Mouse (Mus musculus) liver, embryonic 12.5 days (tissue): ENCODE data around the gene Arpc2. TPM values are rescaled to one million over a fixed set of nuclear protein-coding genes. Genes with fewer than 3 reads are reported as not detected.
A peak's percentile ranks its signal among the peaks of the same experiment; 100 is the strongest.

Experiments used
- ATAC-seq: fragments of 200-750 bp; cut with Nextera tagmentation; 2 replicates; pipeline ENCODE4 v1.8.0; 2017; ENCODE audit warnings: moderate number of reproducible peaks, mild to moderate bottlenecking, moderate library complexity
- H3K27ac ChIP-seq: fragments of 300-500 bp; sonication (generic); 2 replicates; pipeline ENCODE4 v1.5.1; 2016; ENCODE audit warnings: mild to moderate bottlenecking
- H3K27me3 ChIP-seq: fragments of 300-500 bp; sonication (generic); replicated peaks from 2 replicates; pipeline ENCODE4 v1.6.1; 2016; ENCODE audit warnings: mild to moderate bottlenecking, moderate library complexity
- H3K36me3 ChIP-seq: fragments of 300-500 bp; sonication (generic); 2 replicates; pipeline ENCODE4 v1.6.1; 2016; ENCODE audit warnings: mild to moderate bottlenecking, moderate library complexity
- H3K4me1 ChIP-seq: fragments of 300-500 bp; sonication (generic); 2 replicates; pipeline ENCODE4 v1.6.1; 2016
- H3K4me2 ChIP-seq: fragments of 300-500 bp; sonication (generic); 2 replicates; pipeline ENCODE4 v1.6.1; 2016; ENCODE audit warnings: mild to moderate bottlenecking, moderate library complexity
- H3K4me3 ChIP-seq: fragments of 300-500 bp; sonication (generic); 2 replicates; pipeline ENCODE4 v1.5.1; 2016; ENCODE audit warnings: mild to moderate bottlenecking, moderate library complexity
- H3K9ac ChIP-seq: fragments of 300-500 bp; sonication (generic); 2 replicates; pipeline ENCODE4 v1.6.1; 2016; ENCODE audit warnings: mild to moderate bottlenecking, moderate library complexity
- H3K9me3 ChIP-seq: fragments of 300-500 bp; sonication (generic); replicated peaks from 2 replicates; pipeline ENCODE4 v1.6.1; 2016; ENCODE audit warnings: mild to moderate bottlenecking, moderate library complexity
- WGBS: fragments of 180-500 bp; shearing (Covaris S2); methylation state at CpG from one replicate; pipeline ENCODE4 v1.1.7; 2016; ENCODE audit not compliant: insufficient replicate concordance; 5-methylcytosine and 5-hydroxymethylcytosine counted together
- polyA plus RNA-seq: library from polyadenylated mRNA; unstranded; fragments of >200 nt; fragmentation: Nextera tagmentation; extraction: Ambion mirVana; gene quantifications from 2 replicates; pipeline ENCODE4 v1.2.1, GENCODE M21; 2016

The Arpc2 gene
- polyA plus RNA-seq, 1 experiment from 2014 or later = 268 TPM

DNA sequence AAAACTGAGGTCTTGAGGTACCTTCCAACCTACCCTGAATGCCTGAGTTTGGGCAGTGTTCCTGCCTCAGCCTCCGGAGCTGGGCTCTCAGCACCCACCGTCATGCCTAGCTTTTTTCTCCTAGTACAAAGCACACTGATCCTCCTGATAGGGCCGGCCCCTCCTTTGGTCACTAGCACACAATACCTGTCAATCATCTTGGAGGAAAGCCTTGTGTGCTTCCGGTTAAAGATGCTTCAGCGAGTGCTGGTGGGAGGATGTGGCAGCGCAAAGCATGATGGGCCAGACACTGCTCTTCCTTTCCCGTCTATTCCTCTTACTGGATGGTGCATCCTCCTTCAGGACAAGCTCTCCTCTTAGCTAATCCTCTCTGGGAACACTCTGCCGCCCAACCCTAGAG lies 29.2 kb upstream of the Arpc2 start:
- no peak for ATAC-seq
- Histone ChIP-seq H3K4me1 (peaks cover 6% of the 10 kb centered on the region; the same call in 1 of the 2 replicates), H3K27me3 (no peaks in the 10 kb centered on the region), H3K27ac (no peak overlapping the region), H3K9me3 (no peaks in the 10 kb centered on the region), H3K4me2 (no peak overlapping the region), H3K36me3 (no peaks in the 10 kb centered on the region), H3K4me3 (no peak overlapping the region), H3K9ac (no peak overlapping the region)
- 38% methylated on average over 8 of the region's 8 CpGs for WGBS

DNA sequence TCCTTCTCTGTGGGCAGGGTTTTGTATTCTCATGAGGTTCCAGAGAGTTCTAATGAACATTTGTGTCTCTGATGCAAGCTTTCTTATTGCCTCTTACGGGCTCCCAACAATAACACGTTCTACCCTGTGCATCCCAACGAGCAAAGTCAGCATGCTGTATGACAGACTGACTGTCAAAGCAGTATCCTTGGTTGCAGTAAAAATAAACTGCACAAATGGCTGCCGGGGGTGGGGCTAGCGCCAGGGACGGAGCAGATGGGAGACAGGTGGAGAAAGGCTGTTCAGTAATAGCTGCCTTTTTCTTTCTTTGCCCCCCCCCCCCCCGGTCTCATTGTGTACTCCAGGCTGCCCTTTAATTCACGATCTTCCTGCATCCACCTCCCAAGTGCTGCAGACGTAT lies 28.0 kb upstream of the Arpc2 start:
- Histone ChIP-seq H3K9ac (no peak overlapping the region), H3K4me3 (no peak overlapping the region), H3K27ac (no peak overlapping the region), H3K9me3 (no peaks in the 10 kb centered on the region), H3K36me3 (no peaks in the 10 kb centered on the region), H3K27me3 (no peaks in the 10 kb centered on the region), H3K4me1 (peaks cover 6% of the 10 kb centered on the region; the same call in 1 of the 2 replicates), H3K4me2 (no peak overlapping the region)
- WGBS = 70% methylated on average over 9 of the region's 9 CpGs
- ATAC-seq = no peak

DNA sequence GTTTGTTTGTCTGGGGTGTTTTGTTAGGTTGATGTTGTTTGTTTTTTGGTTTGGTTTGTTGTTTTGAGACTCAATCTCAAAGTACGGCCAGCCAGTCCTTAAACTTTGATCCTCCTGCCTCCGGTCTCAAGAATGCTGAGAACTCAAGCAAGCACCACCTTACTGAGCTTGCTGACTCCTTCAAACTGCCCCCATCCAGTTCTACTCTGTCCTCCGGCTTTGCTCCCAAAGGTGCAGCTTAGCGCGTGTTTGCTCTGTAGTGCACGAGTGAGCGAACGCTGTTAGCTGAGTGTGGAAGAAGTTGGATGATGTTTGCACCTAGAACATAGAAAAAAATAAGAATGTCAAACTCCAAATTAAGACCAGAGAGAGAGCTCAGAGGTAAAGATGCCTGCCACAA lies 26.9 kb upstream of the Arpc2 start:
- ATAC-seq = no peak
- Histone ChIP-seq H3K27ac (no peak overlapping the region), H3K4me1 (peaks cover 6% of the 10 kb centered on the region; the same call in 1 of the 2 replicates), H3K27me3 (no peaks in the 10 kb centered on the region), H3K9me3 (no peaks in the 10 kb centered on the region), H3K4me2 (no peak overlapping the region), H3K9ac (no peak overlapping the region), H3K36me3 (no peaks in the 10 kb centered on the region), H3K4me3 (no peak overlapping the region)
- 82% methylated on average over 8 of the region's 8 CpGs for WGBS

DNA sequence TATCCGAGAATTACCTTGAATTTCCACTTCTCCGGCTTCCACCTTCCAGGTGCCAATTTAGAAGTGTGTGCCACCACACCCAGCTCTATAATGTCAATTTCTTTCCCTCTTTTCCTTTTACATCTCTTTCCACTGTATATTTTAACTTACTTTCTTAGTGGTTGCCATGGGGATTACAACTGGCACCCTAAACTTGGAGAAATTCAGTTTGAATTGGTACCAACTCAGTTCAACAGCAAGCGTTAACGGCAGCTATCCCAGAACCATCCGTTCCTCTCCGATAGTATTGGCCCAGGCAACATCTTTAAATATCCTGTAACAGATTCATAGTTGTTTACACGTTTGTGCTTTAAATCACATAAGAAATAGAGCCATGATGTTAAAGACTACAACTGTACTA lies 16.0 kb upstream of the Arpc2 start:
- no peak overlapping the region for H3K4me2 ChIP-seq
- no peak for ATAC-seq
- WGBS = 83% methylated on average over 7 of the region's 7 CpGs

DNA sequence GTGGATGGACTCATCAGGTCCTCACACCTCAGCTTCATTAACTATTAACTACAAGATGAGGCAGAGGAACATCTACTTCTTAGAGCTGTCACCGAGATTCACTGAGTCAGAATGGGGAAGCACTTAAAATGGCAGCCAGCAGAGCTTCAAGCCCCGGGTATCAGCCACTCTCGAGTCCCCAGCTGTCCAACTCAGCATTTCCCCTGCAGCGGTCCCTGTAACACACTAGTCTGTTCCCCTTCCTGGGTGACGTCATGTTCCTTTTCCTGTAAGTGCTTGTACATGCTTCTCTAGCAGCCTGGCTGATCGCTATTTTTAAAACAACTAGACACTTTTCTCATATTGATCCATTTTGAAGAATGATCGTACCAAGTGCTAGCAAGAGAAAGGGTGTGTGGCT lies 8.6 kb upstream of the Arpc2 start:
- 38% methylated on average over 7 of the region's 7 CpGs for WGBS

More for the DNA sequence above, 16.0 kb upstream of the Arpc2 start:
- Histone ChIP-seq H3K4me3 (no peak overlapping the region), H3K27ac (no peak overlapping the region), H3K36me3 (no peaks in the 10 kb centered on the region), H3K9me3 (no peaks in the 10 kb centered on the region), H3K9ac (no peak overlapping the region), H3K4me1 (no peaks in the 10 kb centered on the region), H3K27me3 (no peaks in the 10 kb centered on the region; the same call in 1 of the 2 replicates)

DNA sequence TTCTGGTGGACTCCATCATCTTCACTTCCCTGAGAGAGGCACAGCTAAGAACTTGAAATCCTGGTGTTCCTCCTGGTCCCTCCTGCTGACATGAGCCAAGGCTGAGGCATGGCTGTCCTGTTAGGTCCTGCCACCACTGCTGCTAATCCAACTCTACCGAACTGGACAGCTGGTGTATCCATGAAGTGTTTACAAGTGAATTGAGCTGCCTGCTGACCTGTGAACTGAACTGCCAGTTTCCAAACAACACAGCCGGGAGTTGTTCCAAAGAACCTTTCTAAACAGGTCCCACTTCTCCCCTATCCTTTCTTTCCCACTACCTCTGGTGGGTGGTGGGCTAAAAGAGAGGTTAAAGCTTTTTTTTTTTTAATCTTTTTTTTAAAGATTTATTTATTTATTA lies 5.9 kb upstream of the Arpc2 start:
- H3K27ac ChIP-seq = no peak overlapping the region
- H3K4me2 ChIP-seq = no peak overlapping the region
- no peak overlapping the region for H3K9ac ChIP-seq
- no peaks in the 10 kb centered on the region for H3K27me3 ChIP-seq
- H3K4me3 ChIP-seq = no peak overlapping the region
- H3K9me3 ChIP-seq = no peaks in the 10 kb centered on the region
- WGBS = 63% methylated on average over 2 of the region's 2 CpGs
- H3K4me1 ChIP-seq = peaks cover 16% of the 10 kb centered on the region
- no peak for ATAC-seq
- H3K36me3 ChIP-seq = no peaks in the 10 kb centered on the region

More for the DNA sequence above, 8.6 kb upstream of the Arpc2 start:
- Histone ChIP-seq H3K4me1 (peaks cover 16% of the 10 kb centered on the region), H3K27me3 (no peaks in the 10 kb centered on the region; the same call in 1 of the 2 replicates), H3K9ac (no peak overlapping the region), H3K9me3 (no peaks in the 10 kb centered on the region), H3K27ac (peak overlapping the region; percentile 25; the same call in 1 of the 2 replicates), H3K4me2 (no peak overlapping the region), H3K36me3 (no peaks in the 10 kb centered on the region), H3K4me3 (no peak overlapping the region)
- 0 out of 2 replicates have a peak, but pooled peaks have one; percentile 46 for ATAC-seq

DNA sequence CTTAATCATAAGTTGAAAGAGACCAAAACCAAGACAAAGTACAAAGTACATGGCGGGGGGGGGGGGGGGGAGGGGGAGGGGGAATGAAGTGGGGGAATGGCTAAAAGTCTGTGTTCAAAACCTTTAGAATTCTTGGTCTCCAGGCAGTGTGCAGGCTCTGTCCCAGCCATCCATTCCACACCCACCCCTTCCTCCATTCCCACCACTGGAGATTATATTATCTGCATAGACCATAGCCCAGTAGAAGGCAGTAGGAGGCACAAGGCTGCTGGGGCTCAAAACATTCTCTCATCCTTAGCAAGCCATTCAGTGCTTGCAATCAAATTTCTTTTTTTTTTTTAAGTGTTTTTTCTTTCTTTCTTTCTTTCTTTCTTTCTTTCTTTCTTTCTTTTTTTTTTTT lies 4.9 kb upstream of the Arpc2 start:
- no peaks in the 10 kb centered on the region for H3K9me3 ChIP-seq

DNA sequence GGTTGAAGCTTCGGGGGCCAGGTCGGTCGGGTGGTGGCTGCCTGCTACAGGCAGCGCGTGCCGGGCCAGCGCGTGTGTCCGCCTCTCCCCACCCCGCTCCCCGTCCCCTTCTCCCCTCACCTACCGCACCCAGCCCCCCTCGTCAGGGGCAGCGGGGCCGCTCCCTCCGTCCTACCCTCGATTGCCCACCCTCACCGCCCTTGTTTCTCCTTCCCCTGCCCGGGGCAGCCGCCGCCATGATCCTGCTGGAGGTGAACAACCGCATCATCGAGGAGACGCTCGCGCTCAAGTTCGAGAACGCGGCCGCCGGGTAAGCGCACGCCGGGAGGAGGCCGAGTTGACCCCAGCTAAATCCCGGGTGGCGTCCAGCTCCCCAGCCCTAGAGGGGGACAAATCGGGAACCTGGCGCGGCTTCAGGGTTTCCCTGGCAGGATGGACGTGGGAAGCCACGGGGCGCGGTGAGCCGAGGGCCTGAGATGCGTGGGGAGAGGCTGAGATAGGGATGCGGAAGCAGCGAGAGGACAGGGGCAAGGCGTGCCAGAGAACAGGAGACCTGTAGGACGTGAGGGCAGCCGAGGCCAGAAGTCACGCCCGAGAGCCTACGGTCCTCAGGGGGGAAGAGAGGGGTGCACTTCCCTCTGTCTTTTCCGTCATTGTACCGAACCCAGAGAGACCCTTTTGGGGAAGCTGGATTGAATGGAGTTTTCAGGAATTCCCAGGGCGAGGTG lies 870 bp downstream of the Arpc2 start:
- H3K9me3 ChIP-seq = no peaks in the 10 kb centered on the region
- peak; percentile 60 for ATAC-seq
- peaks cover 48% of the 10 kb centered on the region for H3K4me1 ChIP-seq
- peaks cover 14% of the 10 kb centered on the region for H3K36me3 ChIP-seq
- peak overlapping the region; percentile 97 for H3K27ac ChIP-seq
- WGBS = under 1% methylated on average over 52 of the region's 57 CpGs
- H3K9ac ChIP-seq = peak overlapping the region; percentile 94
- H3K4me2 ChIP-seq = peak overlapping the region; percentile 85
- peak overlapping the region; percentile 99 for H3K4me3 ChIP-seq
- H3K27me3 ChIP-seq = no peaks in the 10 kb centered on the region

More for the DNA sequence above, 4.9 kb upstream of the Arpc2 start:
- Histone ChIP-seq H3K27ac (no peak overlapping the region), H3K9ac (no peak overlapping the region), H3K4me3 (no peak overlapping the region), H3K27me3 (no peaks in the 10 kb centered on the region), H3K36me3 (no peaks in the 10 kb centered on the region), H3K4me1 (peaks cover 20% of the 10 kb centered on the region), H3K4me2 (no peak overlapping the region)
- WGBS = no CpG with 5 or more reads among the region's 1 CpGs
- ATAC-seq = no peak

DNA sequence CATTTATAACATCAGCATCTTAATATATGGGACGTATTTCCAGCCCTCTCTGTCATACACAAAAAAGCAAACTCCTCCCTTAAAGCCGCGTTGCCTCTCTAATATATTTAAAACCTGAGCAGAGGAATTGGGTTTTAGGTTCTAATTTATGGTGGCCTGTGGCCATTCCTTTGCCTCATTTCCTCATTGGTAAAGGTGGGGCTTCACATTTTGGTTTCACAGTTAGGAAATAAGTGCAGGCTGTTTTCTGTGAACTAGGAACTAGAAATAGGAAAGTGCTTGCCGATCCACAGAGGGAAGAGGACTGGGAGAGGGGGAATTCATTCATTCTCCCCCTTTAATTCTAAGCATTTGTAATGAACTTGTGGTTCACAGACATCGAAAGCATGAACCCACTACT lies 1.8 kb downstream of the Arpc2 start:
- Histone ChIP-seq H3K27ac (peak overlapping the region; percentile 97), H3K4me3 (peak overlapping the region; percentile 99), H3K27me3 (no peaks in the 10 kb centered on the region), H3K9me3 (no peaks in the 10 kb centered on the region), H3K9ac (peak overlapping the region; percentile 94), H3K4me1 (peaks cover 53% of the 10 kb centered on the region), H3K4me2 (peak overlapping the region; percentile 85), H3K36me3 (peaks cover 22% of the 10 kb centered on the region)
- ATAC-seq = no peak
- WGBS = 10% methylated on average over 5 of the region's 5 CpGs

DNA sequence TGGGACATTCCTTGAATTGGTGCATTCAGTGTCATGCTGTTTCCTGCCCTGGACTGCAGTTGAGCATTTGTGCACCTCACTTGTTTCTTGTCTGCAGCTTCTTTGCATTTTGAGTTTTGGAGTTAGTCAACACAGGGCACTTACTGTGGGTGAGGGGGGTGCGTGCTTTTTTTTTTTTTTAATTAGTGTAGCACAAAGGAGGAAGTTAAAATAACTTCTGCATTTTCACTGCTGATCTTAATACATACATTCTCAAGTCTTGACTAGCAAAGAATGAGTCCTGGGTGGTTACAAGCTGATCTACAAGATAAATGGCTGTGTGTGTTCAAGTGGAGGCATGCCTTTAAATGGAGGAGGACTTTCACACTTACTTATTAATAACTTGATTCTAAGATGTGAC lies 2.3 kb downstream of the Arpc2 start:
- Histone ChIP-seq H3K36me3 (peaks cover 27% of the 10 kb centered on the region), H3K4me3 (peak overlapping the region; percentile 99), H3K9me3 (no peaks in the 10 kb centered on the region), H3K27ac (peak overlapping the region; percentile 97), H3K9ac (peak overlapping the region; percentile 94), H3K27me3 (no peaks in the 10 kb centered on the region), H3K4me2 (peak overlapping the region; percentile 85), H3K4me1 (peaks cover 58% of the 10 kb centered on the region)
- WGBS = 18% methylated on average over 1 of the region's 1 CpGs
- no peak for ATAC-seq

DNA sequence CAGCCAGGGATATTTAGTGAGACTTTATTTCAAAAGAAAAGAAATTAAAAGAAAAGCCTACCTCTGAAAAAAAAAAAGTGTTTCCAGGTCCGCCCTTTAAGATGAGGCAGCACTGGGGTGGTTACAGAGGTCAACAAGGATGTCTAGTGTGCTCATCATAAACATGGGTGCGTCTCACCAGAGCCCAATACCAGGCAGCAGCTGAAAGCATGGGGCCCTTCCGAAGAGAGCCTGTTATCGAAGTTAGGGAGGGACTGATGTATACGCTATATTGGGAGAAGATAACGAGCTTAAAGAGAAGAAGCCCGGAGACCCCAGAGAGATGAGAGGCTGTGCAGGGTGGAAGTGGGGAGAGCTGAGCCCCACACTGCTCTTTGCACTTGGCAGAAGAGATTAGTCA lies 3.3 kb downstream of the Arpc2 start:
- peak overlapping the region; percentile 94 for H3K9ac ChIP-seq
- no peaks in the 10 kb centered on the region for H3K27me3 ChIP-seq
- 5% methylated on average over 7 of the region's 7 CpGs for WGBS
- peaks cover 33% of the 10 kb centered on the region for H3K36me3 ChIP-seq
- H3K4me1 ChIP-seq = peaks cover 68% of the 10 kb centered on the region
- H3K4me3 ChIP-seq = peak overlapping the region; percentile 99
- peak overlapping the region; percentile 97 for H3K27ac ChIP-seq
- peak overlapping the region; percentile 85 for H3K4me2 ChIP-seq
- no peaks in the 10 kb centered on the region for H3K9me3 ChIP-seq
- ATAC-seq = peak; percentile 76

DNA sequence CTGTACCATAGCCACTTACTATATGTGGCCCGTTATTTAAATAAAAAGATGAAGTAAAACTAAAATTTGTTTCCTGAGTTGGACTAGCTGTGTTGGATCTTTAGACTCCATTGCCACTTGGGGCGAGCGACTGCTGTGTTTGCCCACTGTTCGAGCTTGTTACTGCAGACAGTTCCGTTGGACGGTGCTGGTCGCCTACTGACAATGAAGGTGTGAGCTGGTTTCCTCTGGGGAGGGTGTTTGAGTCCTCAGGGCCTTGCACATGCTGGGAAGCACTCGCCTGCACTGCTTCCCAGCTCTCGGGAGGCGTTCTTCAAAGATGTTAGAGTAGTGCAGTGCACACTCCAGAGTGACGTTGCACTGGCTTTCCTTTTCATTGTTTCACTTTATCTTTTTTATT lies 3.7 kb downstream of the Arpc2 start:
- Histone ChIP-seq H3K27me3 (no peaks in the 10 kb centered on the region), H3K9me3 (no peaks in the 10 kb centered on the region), H3K4me2 (peak overlapping the region; percentile 85), H3K4me3 (peak overlapping the region; percentile 99), H3K9ac (peak overlapping the region; percentile 94), H3K36me3 (peaks cover 33% of the 10 kb centered on the region), H3K4me1 (peaks cover 73% of the 10 kb centered on the region), H3K27ac (peak overlapping the region; percentile 97)
- WGBS = 27% methylated on average over 11 of the region's 11 CpGs
- ATAC-seq = no peak
